Mouse (Mus musculus) naive thymus-derived CD4-positive, alpha-beta T cell, adult 2 months (primary cell): ENCODE results near the gene 1700024G13Rik.
"Not testable (repeated sequence)": the region's sequence is repeated elsewhere in the genome, so short reads cannot be mapped to it uniquely, and the experiment has no call there.

Source experiments
- DNase-seq: peaks from one replicate; pipeline ENCODE4 v3.0.0-alpha.2; 2011; ENCODE audit warnings: low read depth

Gene 1700024G13Rik

DNA sequence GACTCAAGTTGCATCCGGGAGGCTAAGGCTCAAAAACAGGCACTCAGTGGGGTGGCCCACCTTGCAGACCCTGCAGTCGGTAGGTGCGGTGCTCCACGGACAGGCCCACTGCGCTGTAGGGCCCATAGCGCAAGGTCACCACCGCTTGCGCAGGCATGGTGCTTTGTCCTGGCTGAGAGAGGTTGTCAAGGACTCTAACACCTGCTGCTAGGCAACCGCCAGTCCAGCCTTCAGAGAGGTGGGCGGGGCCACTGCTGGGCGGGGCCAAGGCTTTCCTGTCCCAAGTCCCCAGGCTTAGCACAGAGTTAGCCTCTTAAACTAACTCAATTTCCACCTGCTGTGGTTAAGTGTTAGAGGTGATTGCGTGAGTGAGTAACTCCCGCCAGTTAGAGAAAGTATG lies at the start of gene 1700024G13Rik:
Gene 1700024G13Rik, minus strand, starts transcription at position 196 of the 400 bp plus-strand sequence.
- no peak for DNase-seq

DNA sequence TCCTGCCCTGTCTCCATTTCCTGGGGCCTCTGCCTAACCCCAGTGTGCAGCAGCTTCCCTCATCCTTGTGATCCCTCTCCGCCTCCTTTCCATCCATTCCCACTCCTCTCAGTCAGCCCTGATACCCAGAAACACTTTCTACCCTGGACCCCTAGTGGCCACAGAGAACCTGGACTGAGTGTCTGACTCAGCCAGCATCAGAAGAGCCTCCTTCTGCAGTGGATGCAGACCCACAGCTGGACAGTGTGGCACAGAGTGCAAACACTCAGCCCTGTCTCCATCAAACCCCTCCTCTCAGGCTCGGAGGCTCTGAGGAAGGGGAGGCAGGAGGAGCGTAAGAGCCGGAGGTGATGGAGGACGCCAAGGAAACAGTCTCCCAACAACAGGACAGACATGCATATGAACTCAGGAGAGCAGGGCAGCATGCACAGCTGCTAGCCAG lies 49.2 kb upstream of the 1700024G13Rik start:
- DNase-seq: no peak

DNA sequence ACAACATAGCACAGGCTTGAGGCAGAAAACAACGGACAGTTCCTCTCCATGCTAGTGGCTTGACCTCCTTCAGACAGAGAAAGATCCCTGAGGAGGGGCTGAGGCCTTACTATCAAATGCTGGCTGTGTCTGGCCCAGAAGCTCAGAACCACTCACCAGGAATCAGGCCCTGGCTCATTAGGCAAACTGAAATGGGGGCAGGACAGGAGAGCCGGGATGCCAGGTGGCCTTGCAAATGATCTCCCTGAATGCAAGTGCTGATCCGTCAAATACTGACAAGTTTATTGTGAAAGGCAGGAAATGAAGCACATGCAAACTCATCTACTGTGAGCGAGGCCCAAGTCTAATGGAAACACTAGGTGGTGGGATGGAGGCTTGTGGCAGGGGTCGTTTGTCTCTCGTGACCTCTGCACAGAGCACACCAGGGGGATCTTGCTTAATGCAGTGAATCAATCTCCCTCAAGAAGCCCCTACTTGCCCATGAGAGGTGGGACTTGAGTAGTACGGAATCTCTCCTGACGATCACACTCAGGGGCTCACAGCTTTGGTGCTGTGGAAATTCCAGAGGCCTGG lies 40.9 kb upstream of the 1700024G13Rik start:
- no peak for DNase-seq

DNA sequence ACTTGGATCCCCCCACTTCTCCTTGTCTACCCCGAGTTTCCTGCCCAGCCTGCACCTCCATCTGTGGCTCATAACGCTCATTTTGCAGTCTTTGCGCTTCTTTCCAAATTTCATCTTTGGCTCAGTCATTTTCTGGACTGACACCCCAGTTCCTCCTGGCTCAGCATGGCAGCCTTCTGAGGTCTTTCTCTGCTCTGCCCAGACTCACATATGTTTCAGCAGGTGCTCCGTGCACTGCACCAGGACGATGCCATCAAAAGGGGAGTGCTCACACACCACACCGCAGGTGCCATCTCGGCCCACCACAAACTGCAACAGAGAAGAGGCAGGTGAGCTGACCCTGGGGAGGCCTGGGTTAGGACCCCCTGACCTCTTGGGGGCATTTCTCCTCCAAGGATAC lies 35.8 kb upstream of the 1700024G13Rik start:
- DNase-seq: no peak

DNA sequence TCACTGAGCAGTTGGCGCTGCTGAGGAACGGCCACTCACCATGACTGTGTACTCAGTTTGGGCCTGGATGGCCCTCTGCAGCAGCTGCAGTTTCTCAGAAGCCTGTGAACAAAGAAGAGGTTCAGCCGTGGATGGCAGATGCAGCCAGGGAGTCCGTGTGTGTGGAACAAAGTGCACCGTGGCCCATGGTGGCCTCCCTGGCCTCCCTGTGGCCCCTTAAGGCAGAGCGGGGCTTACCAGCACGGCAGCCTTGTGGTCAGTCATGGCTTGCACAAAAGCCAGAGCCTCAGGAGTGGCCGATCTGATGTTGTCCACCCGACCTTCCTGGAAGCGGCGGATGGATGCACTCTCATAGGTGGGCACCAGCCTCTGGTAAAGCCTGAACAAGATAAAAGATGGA lies 30.6 kb upstream of the 1700024G13Rik start:
- DNase-seq: no peak

DNA sequence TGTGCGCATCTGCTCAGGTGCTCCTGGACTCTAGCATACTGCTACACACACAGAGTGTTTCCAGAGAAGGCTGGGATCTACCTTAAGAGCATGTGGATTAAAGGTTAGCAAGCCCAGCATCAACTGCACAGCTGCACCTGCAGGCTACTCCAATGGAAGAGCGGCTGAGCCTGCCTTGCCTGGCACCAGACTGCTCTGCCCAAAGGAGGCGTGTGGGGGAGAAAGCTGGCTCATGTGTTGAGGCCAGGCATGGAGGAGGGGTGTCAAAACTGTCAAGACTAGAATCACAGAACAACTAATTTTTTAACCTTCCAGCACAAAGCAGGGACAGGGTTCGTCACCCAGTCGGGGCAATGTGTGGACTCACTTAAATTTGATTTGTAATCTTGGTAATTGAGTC lies 23.9 kb upstream of the 1700024G13Rik start:
- DNase-seq: no peak

DNA sequence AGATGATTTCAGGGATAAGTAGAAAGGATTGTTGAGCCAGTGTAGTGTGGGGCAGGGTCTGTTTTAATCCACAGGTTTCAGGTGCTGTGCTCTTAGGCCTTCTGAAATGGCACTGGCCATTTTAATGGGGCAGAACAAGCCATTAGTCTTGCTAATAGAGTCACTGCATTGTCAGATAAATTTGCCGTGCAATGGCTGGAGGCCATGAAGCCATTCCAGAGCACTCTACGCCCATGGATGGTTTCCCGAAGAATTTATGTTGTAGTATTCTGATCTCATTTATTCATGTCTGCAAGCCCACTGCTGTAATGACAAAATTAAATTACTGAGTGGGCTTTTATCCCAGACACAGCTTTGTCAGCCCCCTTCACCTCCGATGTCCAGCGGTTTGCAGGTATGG lies 21.9 kb upstream of the 1700024G13Rik start:
- DNase-seq: no peak

DNA sequence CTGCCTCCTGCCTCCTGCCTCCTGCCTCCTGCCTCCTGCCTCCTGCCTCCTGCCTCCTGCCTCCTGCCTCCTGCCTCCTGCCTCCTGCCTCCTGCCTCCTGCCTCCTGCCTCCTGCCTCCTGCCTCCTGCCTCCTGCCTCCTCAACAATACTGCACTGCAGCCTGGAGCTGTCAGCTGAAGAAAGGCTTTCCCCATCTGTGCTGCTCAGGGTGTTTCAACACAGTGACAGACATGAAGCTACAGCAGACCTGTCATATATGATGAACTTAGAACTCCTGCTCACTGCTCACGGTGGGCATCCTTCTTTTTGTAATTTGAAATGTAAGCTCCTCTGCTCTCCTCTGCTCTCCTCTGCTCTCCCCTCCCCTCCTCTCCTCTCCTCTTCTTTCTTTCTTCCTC lies 17.2 kb upstream of the 1700024G13Rik start:
- not testable (repeated sequence) for DNase-seq

DNA sequence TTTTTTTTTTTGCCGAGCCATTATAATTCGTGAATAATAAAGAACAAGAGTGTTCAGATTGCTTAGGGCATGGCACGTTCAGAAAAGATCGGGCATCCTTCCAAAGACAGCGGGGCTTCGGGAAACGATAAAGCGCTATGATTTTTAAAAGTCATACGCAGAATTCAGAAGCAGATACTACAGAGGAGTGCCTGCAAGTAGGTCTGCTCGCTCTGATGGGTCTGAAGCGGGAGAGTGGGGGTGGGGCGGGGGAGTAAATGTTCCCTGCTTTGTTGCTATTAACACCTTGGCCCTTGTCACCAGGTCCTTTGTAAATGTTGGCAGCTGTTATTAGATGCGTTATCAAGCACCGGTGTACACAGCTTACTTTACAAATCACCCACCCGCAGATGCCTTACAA lies 6.6 kb downstream of the 1700024G13Rik start:
- DNase-seq: no peak

DNA sequence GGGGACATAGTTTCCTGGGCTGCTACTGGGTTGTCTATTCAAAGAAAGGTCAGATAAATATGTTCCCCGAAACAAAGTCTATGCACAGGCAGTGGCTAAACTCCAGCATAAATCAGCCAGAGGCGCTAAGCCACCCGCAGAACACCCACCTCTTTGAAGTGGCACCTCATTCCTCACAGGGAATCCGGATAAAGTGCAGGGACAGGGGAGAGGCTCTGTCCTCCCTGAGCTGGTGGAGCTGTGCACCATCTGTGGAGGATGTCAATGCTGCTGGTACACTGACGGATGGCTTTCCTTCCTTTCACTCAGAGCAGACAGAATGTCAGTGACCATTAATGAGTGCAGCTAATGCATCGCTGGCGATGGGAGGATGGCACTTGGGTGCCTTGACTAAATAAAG lies 7.1 kb downstream of the 1700024G13Rik start:
- DNase-seq: no peak

DNA sequence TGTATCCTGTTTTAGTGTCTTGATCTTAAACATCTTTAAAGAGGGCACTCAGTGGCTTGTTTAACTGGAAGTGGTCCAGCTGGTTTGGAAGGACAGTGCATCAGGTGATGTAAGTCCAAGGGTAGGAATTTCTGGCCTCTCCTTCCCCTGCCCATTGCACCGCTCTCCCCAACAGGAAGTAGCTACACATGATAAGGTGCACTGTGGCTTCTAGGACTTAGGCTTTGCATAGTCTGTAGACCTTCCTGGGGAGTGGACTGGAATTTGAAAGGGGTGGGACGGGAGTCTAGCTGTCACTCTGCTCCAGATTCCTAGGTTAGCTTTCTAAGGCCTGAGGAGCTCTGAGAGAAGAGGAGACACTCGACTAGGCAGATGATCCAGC lies 8.1 kb downstream of the 1700024G13Rik start:
- DNase-seq: no peak

DNA sequence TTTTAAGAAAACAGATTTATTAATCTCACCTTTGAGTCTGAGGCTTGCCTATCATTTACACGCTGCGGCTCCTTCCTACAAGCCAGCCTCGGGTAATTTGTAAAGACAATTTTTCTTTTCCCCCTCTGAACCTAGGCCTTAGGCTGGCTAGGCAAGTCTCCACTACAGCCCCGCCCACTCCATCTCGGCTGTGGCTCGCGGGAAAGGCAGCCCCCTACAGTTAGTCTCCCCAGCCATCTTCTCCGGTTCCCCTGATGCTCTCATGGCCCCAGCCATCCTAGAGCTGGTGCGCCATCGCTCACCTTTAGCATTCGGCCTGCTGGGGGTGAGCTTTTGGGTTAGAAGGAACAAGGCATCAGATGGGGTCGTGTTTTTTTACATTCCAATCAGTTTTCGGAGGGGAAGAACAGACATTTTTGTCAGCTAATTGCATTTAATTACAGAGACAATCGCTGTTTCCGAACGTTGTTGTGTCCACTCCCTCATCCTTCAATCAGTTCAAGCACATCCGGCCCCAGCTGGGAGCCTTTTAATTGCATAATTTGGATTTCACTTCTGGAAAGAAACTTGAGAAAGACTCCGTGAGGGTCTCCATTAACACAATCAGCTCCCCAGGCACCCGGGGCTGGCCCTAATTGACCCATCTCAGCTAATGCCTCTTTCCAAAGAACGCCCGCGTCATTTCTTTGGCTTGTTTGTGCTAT lies 8.6 kb downstream of the 1700024G13Rik start:
- no peak for DNase-seq

DNA sequence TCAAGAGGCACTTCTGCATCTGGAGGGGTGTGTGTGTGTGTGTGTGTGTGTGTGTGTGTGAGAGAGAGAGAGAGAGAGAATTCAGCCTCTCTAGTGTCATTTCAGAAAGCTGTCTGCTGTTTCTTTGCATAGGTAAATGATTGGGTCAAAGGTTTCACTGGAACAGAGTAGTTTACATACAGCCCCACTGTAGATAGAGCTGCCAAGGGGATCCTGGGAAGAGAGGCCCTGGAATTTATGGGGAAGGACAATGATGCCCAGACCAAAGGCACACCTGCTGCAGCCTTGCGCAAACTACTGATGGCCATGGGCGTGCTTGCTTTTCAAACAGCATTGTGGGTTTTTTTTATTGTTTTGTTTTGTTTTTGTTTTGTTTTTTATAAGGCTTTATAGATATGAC lies 15.7 kb downstream of the 1700024G13Rik start:
- DNase-seq: no peak

DNA sequence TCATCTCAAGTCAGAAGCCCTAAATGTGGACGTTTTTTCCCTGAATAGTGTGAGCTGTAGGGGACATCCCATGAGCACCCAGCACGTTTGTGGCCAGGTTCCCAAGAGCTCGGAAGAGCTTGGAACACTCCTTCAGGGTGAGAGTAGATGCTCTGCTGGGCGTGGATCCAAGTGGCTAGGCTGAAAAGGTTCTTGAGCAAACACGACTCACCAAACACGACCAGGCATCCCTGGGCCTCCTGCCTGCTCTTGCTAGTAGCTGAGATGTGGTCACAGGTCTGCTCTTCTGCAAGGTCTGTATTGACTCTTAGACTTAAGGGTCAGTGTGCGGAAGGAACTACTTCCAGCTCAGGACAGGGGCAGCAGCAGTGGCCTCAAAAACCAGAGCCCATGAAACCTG lies 18.4 kb downstream of the 1700024G13Rik start:
- DNase-seq: no peak

DNA sequence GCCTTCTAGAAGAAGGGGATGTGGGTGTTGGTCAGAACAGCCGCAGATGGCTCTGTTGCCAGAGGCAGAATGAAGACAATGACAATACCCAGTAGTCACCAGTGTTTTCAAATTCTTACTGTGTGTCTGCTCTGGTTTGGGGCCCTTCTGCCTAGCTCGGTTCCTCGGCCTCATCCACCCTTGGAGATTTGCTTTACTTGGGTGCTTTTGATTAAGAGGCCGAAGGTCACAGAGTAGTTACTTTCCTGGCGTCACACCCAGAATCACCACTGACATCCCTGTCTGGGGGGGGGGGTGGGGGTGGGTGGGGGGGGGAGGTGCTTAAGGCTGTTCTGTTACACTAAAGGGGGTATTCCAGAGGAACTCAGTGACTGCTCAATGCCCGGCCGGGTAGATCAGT lies 23.8 kb downstream of the 1700024G13Rik start:
- no peak for DNase-seq

DNA sequence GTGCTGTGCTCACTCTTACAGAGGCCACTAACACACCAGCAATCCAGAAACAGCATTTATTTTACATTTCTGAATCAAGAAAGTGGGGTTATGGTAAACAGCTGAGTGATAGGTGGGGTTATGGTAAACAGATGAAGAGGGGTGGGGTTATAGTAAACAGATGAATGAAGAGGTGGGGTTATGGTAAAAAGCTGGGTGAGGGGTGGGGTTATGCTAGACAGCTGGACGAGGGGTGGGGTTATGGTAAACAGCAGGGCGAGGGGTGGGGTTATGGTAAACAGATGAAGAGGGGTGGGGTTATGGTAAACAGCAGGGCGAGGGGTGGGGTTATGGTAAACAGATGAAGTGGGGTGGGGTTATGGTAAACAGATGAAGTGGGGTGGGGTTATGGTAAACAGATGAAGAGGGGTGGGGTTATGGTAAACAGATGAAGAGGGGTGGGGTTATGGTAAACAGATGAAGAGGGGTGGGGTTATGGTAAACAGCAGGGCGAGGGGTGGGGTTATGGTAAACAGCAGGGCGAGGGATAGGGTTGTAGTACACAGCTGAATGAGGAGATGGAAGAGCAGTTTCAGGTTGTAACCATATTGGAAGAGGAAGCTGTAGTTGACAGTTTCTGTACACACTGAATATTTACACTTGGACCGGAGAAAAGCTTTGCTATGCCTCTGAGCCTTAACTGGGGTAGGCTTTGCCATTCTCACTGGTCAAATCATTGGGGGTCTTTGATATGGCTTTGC lies 36.8 kb downstream of the 1700024G13Rik start:
- DNase-seq: not testable (repeated sequence)

DNA sequence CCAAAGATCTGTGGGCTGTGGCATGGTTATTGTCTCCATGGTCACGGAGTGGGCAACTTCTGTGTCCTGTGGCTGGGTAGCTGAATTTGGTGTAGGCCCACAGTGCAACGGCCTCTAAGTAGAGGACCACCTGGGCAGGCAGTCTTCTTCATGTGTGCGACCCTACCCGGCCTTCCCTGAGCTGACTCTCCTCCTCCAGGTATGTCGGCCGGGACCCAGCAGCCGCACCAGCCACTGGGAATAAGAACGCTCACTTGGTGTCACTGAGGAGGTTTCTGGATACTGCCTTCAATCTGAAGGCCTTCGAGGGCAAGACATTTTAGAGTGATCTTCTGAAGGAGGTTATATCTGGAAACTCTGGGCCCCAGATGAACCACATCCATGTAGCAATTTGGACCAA lies 40.9 kb downstream of the 1700024G13Rik start:
- DNase-seq: no peak

DNA sequence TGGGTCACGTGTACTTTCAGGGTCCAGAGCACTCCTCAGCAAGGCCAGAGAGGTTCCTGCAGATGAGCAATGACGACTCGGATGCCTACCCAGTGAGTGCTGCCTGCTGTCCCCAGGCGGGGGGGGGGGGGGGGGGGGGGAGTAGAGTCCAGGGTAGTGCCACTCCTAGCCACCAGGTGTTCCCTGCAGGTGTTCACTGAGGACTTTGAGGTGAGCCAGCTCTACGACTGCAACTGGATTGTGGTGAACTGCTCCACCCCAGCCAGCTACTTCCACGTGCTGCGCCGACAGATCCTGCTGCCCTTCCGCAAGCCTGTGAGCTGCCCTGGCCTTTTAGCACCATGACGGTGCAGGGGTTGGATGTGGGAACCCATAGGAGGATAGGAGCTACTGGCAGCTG lies 43.5 kb downstream of the 1700024G13Rik start:
- no peak for DNase-seq

DNA sequence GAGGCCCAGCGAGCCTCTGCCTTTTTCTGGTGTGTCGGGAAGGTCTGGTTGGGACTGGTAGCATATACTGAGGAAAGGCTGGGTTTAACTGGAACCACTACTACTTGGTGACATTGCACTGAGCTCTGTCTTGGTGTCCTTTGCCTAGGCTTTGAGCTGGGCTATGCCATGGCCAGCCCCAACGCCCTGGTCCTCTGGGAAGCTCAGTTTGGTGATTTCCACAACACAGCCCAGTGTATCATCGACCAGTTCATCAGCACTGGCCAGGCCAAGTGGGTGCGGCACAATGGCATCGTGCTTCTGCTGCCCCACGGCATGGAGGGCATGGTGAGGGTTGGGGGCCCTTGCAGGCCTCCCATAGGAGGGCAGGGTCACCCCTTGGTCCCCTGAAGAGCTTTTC lies 44.0 kb downstream of the 1700024G13Rik start:
- no peak for DNase-seq

DNA sequence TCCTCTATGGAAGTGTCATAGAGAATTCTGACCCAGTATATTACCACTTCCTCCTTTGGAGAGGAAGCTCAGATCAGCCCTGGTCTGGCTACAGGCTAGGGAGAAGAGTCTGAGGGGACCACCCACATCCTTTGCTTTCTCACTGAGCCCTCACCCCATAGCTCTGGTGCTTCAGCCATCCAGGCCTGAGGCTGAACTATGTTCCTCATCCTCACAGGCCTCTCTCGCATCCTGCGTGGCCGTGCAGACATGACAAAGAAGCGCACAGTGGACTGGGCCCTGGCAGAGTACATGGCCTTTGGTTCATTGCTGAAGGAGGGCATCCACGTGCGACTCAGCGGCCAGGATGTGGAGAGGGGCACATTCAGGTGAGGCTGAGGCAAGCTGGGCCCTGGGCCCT lies 46.4 kb downstream of the 1700024G13Rik start:
- DNase-seq: no peak

DNA sequence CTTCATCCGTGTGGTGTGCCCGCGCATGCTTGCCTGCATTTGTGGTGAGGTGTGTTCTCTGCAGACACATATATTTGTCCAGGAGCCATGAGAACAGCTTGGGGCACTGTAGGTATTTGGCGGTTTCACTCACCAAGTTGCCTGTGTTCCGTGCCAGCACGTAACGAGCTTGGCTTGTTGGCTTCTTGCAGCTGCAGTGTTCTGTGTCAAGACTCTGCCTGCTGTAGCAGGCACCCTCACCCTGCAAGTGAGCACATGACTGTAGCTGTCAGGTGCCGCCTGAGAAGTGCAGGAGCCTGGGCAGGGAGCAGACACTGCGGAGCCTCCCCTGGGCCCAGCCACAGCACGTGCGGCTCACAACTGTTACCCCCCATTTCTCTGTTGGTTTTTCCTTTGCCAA lies 51.6 kb downstream of the 1700024G13Rik start:
- no peak for DNase-seq

DNA sequence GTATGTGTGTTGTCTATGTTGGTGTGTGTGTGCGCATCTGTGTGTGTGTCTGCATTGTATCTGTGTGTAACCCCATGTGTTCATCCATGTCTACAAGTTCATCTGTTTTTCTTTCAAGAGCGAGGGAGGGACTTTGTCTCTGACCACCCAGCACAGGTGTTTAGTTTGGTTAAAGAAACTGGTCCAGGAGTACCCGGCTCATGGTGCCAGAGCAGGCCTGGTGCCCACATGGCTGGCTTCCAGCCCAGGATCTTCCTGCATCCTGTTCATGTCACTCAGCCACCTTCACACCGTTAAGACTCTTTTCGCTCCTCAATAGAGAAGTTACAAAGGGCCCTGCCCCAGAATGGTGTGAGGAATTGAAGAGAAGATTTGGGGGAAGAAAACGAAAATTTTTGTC lies 52.2 kb downstream of the 1700024G13Rik start:
- no peak for DNase-seq
